Mouse (Mus musculus): Measurements from ENCODE around the gene Gtsf1.
"Not testable (repeated sequence)": the region's sequence is repeated elsewhere in the genome, so short reads cannot be mapped to it uniquely, and the experiment has no call there.

The Gtsf1 gene

DNA sequence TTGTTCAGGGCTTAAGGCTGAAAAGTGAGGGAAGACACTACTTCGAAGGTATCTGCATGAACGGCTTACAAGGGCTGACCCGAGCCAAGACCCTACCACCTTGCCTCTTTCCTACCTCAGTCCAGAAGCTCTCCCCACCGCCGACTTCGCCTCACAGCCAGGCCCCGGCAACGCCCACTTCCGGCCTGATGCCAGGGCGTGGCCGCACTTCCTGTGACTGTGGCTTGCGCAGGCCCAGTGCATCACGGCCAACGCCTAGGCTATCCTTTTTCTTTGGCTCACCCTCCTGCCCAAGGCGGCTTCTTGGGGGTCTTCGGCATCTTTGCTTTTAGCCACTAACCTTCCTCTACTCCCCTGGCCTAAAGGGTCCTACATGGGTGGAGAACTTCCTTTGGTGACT, at the start of gene Gtsf1:
Gene Gtsf1, minus strand, starts transcription at position 230 of the 400 bp plus-strand sequence.
- no peak for DNase-seq

DNA sequence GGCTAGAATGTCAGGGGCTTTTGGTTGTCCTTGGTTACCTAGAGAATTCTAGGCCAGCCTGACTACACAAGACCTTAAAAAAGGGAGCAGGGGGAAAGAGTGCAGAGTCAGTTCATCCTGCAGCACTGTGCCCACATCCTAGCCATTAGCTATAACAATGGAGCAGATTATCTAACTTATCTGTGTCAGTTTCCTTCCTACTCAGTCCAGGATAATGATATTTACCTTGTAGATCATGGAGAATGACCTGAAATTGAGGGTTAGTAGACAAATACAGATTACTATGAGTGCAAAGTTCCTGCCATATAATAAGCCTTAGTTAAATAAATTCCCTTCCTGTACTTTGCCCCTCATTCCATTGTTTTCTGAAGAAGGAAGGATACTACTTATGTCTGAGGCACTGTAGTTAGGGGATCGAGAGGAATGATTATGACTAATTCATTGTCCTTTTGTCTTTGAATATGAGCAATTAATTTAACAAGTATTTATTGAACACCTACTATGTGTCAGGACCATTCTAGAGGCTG, 48.9 kb upstream of the Gtsf1 start:
- DNase-seq, result no peak

- DNase-seq, result no peak
Observed at GRCm38 (mm10) chr15:103473769-103474168, 43.5 kb upstream of the Gtsf1 start.

DNA sequence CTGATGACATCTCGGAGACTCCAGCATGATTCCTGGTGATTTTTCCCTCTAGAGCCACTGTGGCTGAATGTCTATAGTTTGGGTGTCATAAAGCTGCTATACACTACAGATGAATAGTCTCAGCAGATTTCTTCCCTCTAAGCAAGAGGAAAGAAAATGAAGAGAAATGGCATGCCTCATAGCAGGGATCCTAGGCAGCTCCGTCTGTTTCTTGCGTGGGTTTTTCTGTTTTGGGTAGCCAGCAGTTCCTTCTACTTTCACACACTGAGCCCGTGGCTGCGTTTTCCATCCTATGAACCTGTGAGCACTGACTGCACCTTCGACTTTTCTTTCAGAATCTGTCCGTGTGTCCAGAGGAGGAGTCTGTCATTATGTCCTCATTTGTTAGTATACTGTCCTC, 42.9 kb upstream of the Gtsf1 start:
- DNase-seq, result no peak

DNA sequence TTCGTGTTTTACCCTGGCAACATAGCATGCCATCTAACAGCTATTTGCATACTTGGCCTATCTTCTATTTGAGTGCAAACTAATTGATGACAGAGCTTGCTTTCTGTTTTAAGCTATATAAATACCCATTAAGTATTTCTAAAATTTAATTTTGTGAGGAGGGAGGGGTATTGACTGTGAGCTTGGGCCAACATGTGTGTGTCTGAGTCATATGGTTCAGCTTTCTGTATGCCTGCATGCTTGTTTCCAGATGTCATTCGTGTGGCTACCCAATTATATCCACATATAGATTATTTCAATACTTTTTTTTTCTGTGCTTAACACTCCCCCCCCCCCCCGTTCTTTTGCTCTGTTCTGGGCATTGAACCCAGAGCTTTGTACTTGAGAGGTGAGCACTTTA, 42.0 kb upstream of the Gtsf1 start:
- no peak for DNase-seq

DNA sequence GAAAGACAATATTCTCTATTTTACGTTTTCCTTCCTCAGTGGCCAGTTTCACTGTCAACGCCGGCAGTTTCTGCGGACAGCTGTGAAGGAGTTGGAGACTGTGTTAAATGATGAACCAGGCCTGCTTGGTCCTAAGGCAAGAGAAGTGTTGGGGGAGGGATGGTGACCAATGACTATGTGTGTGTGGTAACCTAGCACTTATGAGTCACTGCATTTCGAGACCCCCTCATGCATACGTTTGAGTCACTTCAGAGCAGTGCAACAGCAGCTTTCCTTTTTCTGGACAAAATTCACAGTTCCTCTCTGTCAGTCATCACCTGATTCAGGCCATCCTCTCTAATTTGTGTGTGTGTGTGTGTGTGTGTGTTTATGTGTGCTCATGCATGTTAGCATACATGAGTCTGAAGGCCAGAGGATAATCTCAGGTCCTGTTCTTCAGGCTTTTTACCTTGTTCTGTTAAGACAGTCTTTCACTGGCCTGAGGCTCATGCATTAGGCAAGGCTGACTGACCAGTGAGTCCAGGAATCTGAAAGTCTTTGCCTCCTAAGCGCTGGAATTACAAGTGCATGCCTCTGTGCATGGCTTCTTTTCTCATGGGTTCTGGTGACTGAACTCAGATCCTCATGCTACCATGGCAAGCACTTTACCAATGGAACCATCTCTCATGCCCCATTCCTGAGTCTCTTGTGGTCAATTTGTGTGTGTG, 41.4 kb upstream of the Gtsf1 start:
- no peak for DNase-seq

GRCm38 (mm10) chr15:103462539-103463261, 32.4 kb upstream of the Gtsf1 start:
- peak; percentile 57 to 66 for DNase-seq

DNA sequence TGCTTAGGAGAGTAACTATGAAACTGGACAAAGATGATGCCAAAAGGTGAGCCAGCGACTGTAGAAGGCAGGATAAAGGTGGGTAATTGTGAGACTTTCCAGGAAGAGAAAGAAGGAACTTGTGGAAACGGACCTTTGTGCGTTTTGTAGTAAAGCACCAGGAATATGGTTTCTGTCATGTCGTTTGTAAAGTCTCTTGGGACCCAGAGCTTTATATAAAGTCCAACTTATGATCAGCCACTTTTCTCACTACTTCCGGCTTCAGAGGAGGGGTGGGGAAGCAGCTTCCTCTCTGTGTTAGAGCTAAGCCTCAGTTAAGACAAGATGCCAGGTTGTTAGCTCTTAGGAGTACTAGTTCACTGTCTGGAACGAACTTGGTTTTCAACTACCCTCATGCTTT, 24.2 kb upstream of the Gtsf1 start:
- no peak for DNase-seq

DNA sequence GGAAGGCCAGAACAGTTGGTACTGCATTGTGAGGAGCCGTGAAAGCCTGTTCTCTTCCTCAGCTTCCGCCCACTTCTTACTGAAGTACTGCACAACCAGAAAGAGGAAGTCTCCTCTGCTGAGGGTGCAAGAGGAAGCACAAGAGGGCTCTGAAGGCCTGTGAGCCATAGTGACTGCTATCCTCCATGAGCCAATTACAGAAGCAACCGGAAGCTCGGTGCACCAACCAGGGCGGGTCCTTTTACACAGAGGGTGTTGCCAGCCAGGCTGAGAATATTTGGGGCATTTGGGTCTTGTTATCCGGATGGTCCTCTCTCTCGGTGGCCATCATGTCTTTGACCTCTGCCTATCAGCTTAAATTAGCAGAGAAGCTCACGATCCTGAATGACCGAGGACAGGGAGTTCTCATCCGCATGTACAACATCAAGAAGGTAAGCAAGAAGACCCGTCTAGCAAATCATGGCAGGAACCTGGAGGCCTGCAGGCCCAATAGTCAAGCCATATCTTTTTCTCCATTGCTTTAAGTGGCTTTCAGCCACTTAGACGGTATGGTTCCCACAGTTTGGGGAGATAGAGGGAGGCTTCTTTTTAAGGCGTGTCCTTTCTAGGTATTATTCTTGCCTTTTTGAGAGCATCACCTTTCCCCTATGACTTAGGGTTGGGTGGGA, 23.4 kb upstream of the Gtsf1 start, which contains the start of gene Nckap1l:
Gene Nckap1l, plus strand, starts transcription at position 244 of the 668 bp plus-strand sequence.
- DNase-seq, result no peak

DNA sequence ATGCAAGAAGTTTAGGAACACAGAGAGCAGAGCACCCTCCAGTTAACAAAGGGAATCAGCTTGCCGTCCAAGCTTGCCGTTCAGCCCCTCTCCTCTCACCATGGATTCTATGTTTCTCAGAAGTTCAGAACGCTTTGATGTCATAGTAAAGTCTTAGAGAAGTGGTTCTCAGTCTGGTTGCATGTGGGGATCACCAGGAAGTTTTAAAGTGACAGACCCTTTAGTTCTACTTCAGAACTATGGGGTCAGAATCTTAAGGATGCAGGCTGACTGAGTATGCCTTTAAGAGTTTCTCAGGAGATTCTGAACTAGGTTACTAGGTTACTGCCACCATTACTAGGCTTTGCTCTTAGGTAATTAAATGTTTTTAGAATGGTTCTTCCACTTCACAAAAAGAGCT, 18.1 kb upstream of the Gtsf1 start, which contains the start of gene Gtsf2:
Gene Gtsf2, minus strand, starts transcription at position 101 of the 400 bp plus-strand sequence.
- DNase-seq, result no peak

DNA sequence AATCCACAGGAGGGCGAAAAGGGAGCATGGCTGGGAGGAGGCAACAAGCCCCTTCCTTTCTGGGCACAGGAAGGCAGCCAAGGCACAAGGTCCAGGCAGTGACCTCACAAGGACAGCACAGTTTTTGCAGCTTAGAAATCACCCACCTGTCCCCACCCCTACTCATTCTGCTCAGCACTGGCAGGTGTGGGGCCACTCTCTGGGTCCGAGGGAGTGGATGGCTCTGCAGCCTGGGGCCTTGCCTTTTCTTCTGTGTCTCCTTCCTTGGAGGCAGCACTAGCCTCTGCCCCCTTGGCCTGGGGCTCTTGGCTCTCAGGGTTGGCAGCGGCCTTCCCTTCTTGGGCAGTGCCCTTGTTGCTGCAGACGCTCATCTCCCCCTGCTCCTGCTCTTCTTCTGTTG, 15.7 kb upstream of the Gtsf1 start:
- not testable (repeated sequence) for DNase-seq

DNA sequence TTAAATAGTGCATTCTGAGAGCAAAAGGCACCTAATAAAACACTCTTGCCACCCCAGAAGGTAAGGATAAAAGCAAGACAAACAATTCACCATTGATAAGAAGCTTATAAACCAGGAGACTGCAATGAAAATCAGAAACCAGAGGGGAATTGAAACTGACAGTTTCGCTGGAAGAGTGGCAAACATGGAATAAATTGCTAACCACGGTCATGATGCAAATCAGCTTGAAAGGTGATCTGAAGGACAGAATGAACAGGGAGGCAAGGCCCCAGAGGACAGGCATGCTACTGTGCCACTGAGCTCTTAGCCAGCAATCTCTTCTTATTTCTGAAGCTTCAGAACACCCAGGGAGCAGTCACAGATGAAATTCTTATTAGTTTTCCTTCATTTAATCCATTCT, 3.3 kb downstream of the Gtsf1 start:
- DNase-seq, result no peak

- not testable (repeated sequence) for DNase-seq
Observed at GRCm38 (mm10) chr15:103405586-103405985, 24.7 kb downstream of the Gtsf1 start.

- no peak for DNase-seq
Observed at GRCm38 (mm10) chr15:103401361-103401760, 28.9 kb downstream of the Gtsf1 start.

- no peak for DNase-seq
Observed at GRCm38 (mm10) chr15:103393577-103393976, 36.7 kb downstream of the Gtsf1 start.

GRCm38 (mm10) chr15:103388556-103389145, 41.6 kb downstream of the Gtsf1 start:
- DNase-seq, result peak; percentile 40 to 53

GRCm38 (mm10) chr15:103383771-103384488, 46.3 kb downstream of the Gtsf1 start:
- peak; percentile 41 to 45 for DNase-seq

GRCm38 (mm10) chr15:103382795-103383406, 47.4 kb downstream of the Gtsf1 start:
- peak; percentile 76 to 78 for DNase-seq

GRCm38 (mm10) chr15:103382075-103382474, 48.2 kb downstream of the Gtsf1 start:
- no peak for DNase-seq

GRCm38 (mm10) chr15:103378665-103379356, 51.5 kb downstream of the Gtsf1 start:
- DNase-seq, result peak; percentile 43 to 58

All from cerebellum, postnatal 10 days (tissue).